Mouse (Mus musculus): Measurements from ENCODE around the gene Map3k5. TPM values are rescaled to one million over a fixed set of nuclear protein-coding genes. Genes with fewer than 3 reads are reported as not detected.
A peak's percentile ranks its signal among the peaks of the same experiment; 100 is the strongest.

The Map3k5 gene
- total RNA-seq, 2 experiments from 2014 or later = 27.1 to 31.5 TPM

DNA sequence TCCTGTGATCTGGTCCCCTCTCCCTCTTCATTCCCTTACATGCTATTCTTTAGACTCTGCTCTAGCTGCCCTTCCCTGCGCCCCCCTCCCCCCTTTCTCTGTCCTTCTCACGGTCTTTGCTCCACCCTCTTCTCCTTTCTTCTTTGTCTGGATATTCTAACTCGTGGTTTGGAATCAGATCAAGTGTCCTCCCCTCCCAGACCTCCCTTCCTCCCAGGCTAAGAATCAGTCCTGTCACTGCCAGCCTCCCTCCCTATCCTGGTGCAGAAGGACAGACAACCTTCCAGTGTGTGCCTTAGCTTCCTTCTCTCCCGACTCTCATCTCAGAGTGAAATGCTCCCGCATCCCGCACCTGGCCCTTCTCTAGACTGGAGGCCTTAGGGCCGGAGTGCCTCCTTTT, 241.8 kb downstream of the Map3k5 start:
- intact Hi-C loops (cut with DNase I) = no loop called here
- no peak for DNase-seq

DNA sequence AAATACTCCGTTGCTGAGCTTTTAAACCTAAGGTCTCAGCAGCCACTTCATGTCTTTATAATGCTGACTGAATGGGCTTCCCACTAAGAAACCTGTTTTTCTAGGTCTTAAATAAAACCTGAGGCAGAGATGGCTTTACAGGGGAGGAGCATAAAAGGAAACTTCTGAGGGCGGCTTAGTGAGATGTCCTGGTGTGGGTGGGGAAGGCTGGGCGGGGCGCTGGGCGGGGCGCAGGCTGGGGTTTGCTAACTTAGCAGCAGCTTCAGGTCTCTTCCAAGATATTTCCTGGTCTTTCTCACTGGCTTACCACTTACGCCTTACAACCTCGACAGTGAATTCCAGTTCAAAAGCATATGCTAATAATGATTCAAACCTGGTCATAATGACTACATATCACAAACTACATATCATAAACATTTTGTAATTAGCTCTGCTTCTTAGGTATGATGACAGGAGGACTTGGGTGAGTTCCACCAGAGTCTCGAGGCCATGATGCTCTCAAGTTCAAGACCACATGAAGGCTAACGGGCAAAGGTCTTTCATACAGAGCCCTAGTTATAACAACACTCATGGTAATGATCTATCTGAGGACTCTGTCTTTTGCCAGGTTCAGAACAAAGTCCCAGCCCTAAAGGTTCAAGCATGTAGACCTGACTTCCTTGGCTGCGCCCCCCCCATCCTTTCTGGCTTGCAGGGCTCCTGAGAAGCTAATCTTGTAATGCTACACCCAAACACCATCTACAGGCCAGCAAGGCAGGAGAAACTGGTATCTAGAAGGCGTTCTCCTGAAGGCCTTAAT, 244.7 kb downstream of the Map3k5 start:
- no peak for DNase-seq
- intact Hi-C loops (cut with DNase I) = no loop called here

DNA sequence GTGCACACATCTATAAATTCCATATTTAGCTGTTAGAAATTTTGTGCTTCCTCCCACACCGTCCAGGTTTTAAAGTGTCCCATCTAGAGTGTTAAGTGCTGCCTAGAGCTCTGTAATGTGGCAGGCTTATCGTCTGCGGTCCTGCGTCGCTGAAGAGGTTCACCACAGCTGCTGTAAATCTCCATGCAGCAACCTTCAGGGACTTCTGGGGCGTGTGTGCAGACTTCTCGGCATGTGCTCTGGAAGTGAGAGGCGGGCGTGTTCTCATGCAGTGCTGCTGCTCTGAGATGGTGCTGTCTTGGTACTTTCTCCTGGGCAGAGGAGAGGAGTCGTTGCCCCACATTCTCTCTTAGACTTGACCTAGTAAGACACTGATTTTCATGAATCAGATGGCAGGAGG, 246.9 kb downstream of the Map3k5 start:
- intact Hi-C loops (cut with DNase I) = no loop called here
- no peak for DNase-seq

DNA sequence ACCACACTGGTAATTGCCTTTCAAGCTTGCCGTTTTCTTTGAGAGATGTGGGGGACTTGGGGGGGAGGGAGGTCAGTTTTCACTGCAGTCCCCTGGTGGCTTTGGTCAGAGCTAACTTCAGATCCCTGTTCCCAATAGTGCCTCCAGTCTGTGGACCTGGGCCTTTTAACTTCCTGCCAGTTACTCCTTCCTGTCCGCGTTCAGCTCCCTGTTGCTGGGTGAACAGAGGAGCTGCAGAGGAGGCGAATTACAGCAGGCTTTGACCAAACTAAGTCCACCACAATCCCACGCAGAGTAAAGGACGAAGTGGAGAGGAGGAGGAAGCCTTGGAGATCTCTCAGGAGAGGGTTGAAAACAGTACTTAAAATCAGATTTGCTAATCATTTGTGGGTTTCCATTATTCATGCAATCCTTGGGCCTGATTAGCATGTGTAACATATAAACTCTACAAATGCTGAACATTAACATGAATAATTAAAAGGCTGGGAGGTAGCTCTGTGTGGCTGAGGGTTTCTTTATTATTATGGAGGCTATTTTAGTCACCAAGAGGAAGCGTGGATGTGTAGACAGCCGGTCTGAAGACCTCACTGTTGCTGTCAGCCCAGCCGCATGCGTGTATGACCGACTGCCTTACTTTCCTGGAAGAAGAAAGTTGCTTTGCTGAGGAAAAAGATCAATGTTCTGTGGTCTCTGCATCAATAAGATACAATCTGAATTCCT, 247.6 kb downstream of the Map3k5 start:
- intact Hi-C loops (cut with DNase I) = no loop called here

DNA sequence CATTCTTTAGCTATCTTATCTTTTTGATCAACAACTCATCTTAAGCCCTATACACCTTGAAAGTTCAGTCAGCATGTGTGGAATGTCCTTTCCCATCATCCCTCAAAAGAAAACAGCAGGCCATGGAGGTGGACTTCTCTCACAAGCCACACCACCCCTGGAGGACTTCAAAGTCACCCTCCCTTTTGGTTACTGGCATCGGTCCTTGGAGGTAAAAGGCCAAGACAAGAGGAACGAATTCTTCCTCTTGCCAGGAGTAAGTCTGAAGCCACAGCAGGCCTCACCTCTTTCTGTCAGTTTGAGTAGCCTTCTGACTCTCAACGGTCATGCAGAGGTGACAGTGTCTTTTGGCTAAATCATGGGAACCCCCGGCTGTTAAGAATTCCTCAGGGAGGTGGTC, 250.1 kb downstream of the Map3k5 start:
- DNase-seq = no peak
- intact Hi-C loops (cut with DNase I) = no loop called here

More for the DNA sequence above, 247.6 kb downstream of the Map3k5 start:
- no peak for DNase-seq

DNA sequence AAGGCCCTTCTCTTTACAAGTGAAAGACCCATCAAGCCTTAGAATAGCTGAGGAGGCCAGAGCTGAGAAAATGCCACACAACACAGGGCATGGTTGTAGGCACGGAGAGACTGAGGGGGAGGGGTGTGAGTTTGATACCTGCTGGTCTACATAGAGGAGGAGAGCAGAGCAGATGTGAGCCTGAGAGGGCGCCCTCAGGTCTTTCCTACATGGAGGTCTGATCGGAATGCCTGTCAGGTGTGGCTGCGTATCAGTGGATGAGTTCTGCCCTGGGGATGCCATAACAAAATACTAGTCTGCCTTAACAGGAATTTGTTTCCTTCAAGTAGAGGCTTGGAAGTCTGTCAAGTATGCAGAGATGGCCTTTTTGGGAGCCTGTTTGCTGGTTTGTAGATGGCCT, 251.0 kb downstream of the Map3k5 start:
- intact Hi-C loops (cut with DNase I) = no loop called here
- DNase-seq = peak; percentile 47 to 48

DNA sequence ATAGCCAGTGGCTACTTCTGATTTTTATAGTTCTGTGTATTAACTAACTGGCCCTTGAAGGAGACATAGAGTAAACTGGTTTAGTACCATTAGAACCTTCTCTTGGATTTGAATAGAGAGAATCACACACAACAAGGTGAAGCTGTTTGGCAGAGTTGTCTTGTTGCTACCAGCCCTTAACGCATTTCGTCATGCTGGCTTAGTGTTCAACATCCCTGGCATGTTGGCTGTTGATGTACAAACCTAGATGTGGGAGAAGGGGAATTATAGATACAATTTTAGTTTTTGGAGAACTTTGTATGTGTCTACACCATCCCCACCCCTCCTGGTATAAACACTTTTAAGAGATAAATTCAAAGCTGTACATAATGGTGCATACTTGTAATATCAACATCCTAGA, 251.5 kb downstream of the Map3k5 start:
- no peak for DNase-seq
- intact Hi-C loops (cut with DNase I) = no loop called here

DNA sequence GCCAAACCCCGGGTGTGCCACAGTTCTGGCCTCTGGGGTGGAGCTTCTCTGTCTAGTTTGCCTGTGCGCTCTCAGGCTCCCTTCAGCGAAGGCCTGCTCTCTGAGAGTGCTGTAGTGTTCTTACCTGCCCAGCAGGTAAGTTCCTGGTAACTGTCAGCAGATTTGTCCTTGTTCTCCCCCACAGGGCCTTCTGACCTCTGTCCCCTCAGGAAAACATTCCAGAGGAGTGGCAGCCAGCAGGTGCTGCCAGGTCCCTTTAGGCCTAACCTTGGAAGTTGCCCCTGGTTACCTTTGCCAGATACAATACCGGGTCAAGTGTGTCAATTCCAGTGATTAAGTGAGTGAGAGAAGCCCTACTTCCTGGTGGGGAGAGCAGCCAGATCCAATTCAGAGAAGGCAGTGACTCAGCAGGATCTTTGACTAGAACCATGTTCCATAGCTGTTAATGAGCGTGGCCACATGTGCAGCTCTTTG, 252.6 kb downstream of the Map3k5 start:
- DNase-seq = no peak
- intact Hi-C loops (cut with DNase I) = no loop called here

DNA sequence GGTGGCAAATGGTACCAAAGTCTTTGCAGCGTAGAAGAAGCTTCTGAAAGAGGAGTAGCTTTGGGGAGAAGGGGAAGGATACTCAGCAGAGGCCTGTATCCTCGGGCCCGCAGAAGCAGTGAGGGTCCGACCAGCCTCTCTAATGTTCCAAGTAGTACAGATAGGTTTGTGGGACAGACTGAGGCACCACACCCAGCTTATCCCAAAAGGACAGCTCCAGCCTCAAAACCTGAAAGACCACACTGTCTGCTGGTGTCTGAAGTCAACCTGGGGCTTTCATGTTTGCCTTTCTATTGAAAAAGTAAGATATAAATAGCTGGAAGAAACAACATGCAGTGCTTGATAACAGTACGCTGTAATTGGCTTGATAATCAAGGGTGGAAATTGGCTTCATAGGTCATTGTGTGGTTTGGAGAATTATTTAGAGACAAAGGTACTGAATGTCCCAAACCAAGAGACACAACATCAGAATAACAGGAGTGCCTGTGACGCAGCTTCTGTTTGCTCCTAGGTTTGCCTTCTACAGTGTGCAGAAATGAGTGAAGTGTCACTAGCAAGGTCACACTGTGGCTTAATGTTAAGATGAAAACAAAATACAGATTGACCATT, 256.0 kb downstream of the Map3k5 start:
- peak in 1 of 2 experiments; percentile 15 for DNase-seq
- intact Hi-C loops (cut with DNase I) = no loop called here

Other genes with a start within 250 kb of the Map3k5 start
- not detected for gene Il20ra, start 221.9 kb upstream of the Map3k5 start, total RNA-seq (2021)
- gene Slc35d3, start 83.0 kb upstream of the Map3k5 start, total RNA-seq (2021) = not detected
- gene Pex7, start 26.8 kb upstream of the Map3k5 start, total RNA-seq (2021) = 10 to 100 TPM; 23.3 to 23.7 TPM
- 10 to 100 TPM; 13.6 to 15.8 TPM for gene Map7, start 214.0 kb downstream of the Map3k5 start, total RNA-seq (2021)

Measured in heart, postnatal 10 days (tissue).